Mouse (Mus musculus) small intestine, adult 2 months (tissue): Measurements from ENCODE around the gene St7.

ENCODE experiments used
- CTCF ChIP-seq: fragments of 200-500 bp; IDR thresholded peaks from 2 replicates; pipeline ENCODE4 v1.5.1; 2012; ENCODE audit warnings: low read depth, mild to moderate bottlenecking, control low read depth, inconsistent platforms, low read length, moderate library complexity, mixed read lengths; ENCODE audit not compliant: insufficient replicate concordance, insufficient read length; ENCODE audit errors: extremely low read depth
- POLR2A ChIP-seq: fragments of 200-500 bp; IDR thresholded peaks from 2 replicates; pipeline ENCODE4 v1.6.1; 2012; ENCODE audit warnings: low read depth, mild to moderate bottlenecking, control low read depth, inconsistent platforms, low read length, moderate library complexity

- TF ChIP-seq CTCF (peak; percentile 46; the same call in 1 of the 2 replicates), POLR2A (no peak)
These were observed 17.5 kb upstream of the St7 start for GRCm38 (mm10) chr6:17675019-17675756.
